20 mouse cellular contexts compared by ENCODE assay signal in the genomic region with DNA sequence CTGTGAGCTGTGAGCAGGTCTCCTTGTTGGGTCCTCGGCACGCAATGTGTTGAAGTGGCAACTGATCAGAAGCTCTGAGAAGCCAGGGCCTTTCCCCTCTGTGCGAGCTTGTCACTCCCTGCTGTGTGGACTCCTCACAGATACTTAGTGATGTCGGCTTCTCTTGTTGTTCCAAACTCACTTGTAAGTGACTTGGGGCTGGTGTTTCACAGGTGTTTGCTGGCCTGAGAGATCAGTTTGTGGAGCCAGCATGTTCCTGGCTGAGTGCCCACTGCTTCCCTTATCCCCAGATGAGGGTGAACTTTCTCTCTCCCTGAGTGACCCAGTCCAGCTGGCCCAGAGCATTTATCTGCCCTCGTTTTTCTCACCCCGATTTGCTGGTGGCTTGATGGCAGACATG.
DNase-seq lines count a peak whose midpoint lies in the region; ATAC-seq and TF ChIP-seq lines count a peak whose summit lies in the region.
"Had no signal": no experiment of that assay in that cellular context is flagged by ENCODE, and none has a peak within 500 bp of the region (broad histone marks: within the 10 kb centered on the region; RNA-seq: fewer than 3 reads in every experiment).

No protein-coding gene starts in this region.

- no peak overlapping the region for H3K4me3 ChIP-seq in stomach, embryonic 15.5 days (replicated peaks)
- no peak overlapping the region for H3K4me3 ChIP-seq in stomach, postnatal 0 days (ENCODE audit: low read depth, low read length)
- H3K4me3 ChIP-seq in midbrain, embryonic 13.5 days (replicated peaks) = no peak overlapping the region
- H3K4me3 ChIP-seq in liver, embryonic 12.5 days = no peak overlapping the region
- H3K4me3 ChIP-seq: embryonic facial prominence, embryonic 15.5 days; gastrocnemius, adult 2 months; heart, embryonic 15.5 days; hindbrain, embryonic 12.5 days; intestine, embryonic 15.5 days; kidney, embryonic 15.5 days; lung, embryonic 15.5 days had no signal

- no peaks in the 10 kb centered on the region for H3K27me3 ChIP-seq in stomach, embryonic 15.5 days (replicated peaks)
- no peaks in the 10 kb centered on the region for H3K27me3 ChIP-seq in stomach, postnatal 0 days (ENCODE audit: control insufficient read depth, insufficient read depth, low read length)
- H3K27me3 ChIP-seq in midbrain, embryonic 13.5 days = peaks cover 10% of the 10 kb centered on the region; the same call in 1 of the 2 replicates
- no peaks in the 10 kb centered on the region for H3K27me3 ChIP-seq in liver, embryonic 12.5 days (replicated peaks)
- H3K27me3 ChIP-seq: hindbrain, embryonic 12.5 days; intestine, embryonic 15.5 days; kidney, embryonic 15.5 days; lung, embryonic 15.5 days had no signal

- no peak overlapping the region for H3K9ac ChIP-seq in stomach, embryonic 15.5 days
- no peak overlapping the region for H3K9ac ChIP-seq in stomach, postnatal 0 days (ENCODE audit: low read length)
- no peak overlapping the region for H3K9ac ChIP-seq in midbrain, embryonic 13.5 days (replicated peaks)
- H3K9ac ChIP-seq in liver, embryonic 12.5 days = no peak overlapping the region
- H3K9ac ChIP-seq: embryonic facial prominence, embryonic 15.5 days; heart, embryonic 15.5 days; hindbrain, embryonic 12.5 days; intestine, embryonic 15.5 days; kidney, embryonic 15.5 days; lung, embryonic 15.5 days had no signal

- no peaks in the 10 kb centered on the region for H3K36me3 ChIP-seq in stomach, embryonic 15.5 days
- no peaks in the 10 kb centered on the region for H3K36me3 ChIP-seq in stomach, postnatal 0 days (ENCODE audit: control insufficient read depth, insufficient read depth, low read length)
- H3K36me3 ChIP-seq in midbrain, embryonic 13.5 days = no peaks in the 10 kb centered on the region
- no peaks in the 10 kb centered on the region for H3K36me3 ChIP-seq in liver, embryonic 12.5 days
- H3K36me3 ChIP-seq: embryonic facial prominence, embryonic 15.5 days; heart, embryonic 15.5 days; hindbrain, embryonic 12.5 days; intestine, embryonic 15.5 days; kidney, embryonic 15.5 days; lung, embryonic 15.5 days had no signal

- 0 out of 2 replicates have a peak overlapping the region, but pooled peaks have one; percentile 14 for H3K27ac ChIP-seq in stomach, embryonic 15.5 days
- no peak overlapping the region for H3K27ac ChIP-seq in stomach, postnatal 0 days (replicated peaks)
- H3K27ac ChIP-seq in midbrain, embryonic 13.5 days = peak overlapping the region; percentile 28; the same call in 1 of the 2 replicates
- no peak overlapping the region for H3K27ac ChIP-seq in liver, embryonic 12.5 days
- H3K27ac ChIP-seq: embryonic facial prominence, embryonic 15.5 days; gastrocnemius, adult 2 months; heart, embryonic 15.5 days; hindbrain, embryonic 12.5 days; intestine, embryonic 15.5 days; kidney, embryonic 15.5 days; lung, embryonic 15.5 days; macrophage had no signal

- H3K4me1 ChIP-seq in stomach, embryonic 15.5 days = no peaks in the 10 kb centered on the region
- no peaks in the 10 kb centered on the region for H3K4me1 ChIP-seq in stomach, postnatal 0 days (replicated peaks; ENCODE audit: control insufficient read depth, insufficient read depth)
- H3K4me1 ChIP-seq in midbrain, embryonic 13.5 days (replicated peaks) = peaks cover 25% of the 10 kb centered on the region
- no peaks in the 10 kb centered on the region for H3K4me1 ChIP-seq in liver, embryonic 12.5 days
- H3K4me1 ChIP-seq: embryonic facial prominence, embryonic 15.5 days; heart, embryonic 15.5 days; intestine, embryonic 15.5 days; kidney, embryonic 15.5 days; lung, embryonic 15.5 days had no signal

- 44% methylated on average over 6 of the region's 6 CpGs for WGBS in stomach, embryonic 15.5 days
- WGBS in stomach, postnatal 0 days = 45% methylated on average over 6 of the region's 6 CpGs
- WGBS in midbrain, embryonic 13.5 days = 37% methylated on average over 6 of the region's 6 CpGs
- 45% methylated on average over 6 of the region's 6 CpGs for WGBS in liver, embryonic 12.5 days (ENCODE audit: insufficient replicate concordance)

- intact Hi-C loops in heart, postnatal 10 days (cut with DNase I) = no loop called here

- DNase-seq in kidney, postnatal 10 days = peak; percentile 9
- no peak for DNase-seq in kidney, adult 18-20 months
- no peak for DNase-seq in stomach, postnatal 0 days (ENCODE audit: low spot score)
- DNase-seq in heart, postnatal 10 days = no peak
- DNase-seq: adrenal gland, postnatal 36 days; cerebellum, adult 9-11 months; gastrocnemius, adult 2 months; heart, adult 18-20 months; thymus, postnatal 14 days had no signal

- ATAC-seq in stomach, embryonic 15.5 days (ENCODE audit: insufficient read depth, low FRiP score, low read depth) = no peak
- ATAC-seq in stomach, postnatal 0 days (ENCODE audit: low FRiP score, low TSS enrichment) = no peak
- ATAC-seq in midbrain, embryonic 13.5 days = no peak
- ATAC-seq in liver, embryonic 12.5 days = no peak
- ATAC-seq: intestine, embryonic 15.5 days had no signal

- H3K4me2 ChIP-seq in stomach, embryonic 15.5 days = no peak overlapping the region
- no peak overlapping the region for H3K4me2 ChIP-seq in stomach, postnatal 0 days (replicated peaks; ENCODE audit: low read depth)
- no peak overlapping the region for H3K4me2 ChIP-seq in midbrain, embryonic 13.5 days (replicated peaks)
- no peak overlapping the region for H3K4me2 ChIP-seq in liver, embryonic 12.5 days
- H3K4me2 ChIP-seq: embryonic facial prominence, embryonic 15.5 days; heart, embryonic 15.5 days; hindbrain, embryonic 12.5 days; intestine, embryonic 15.5 days; kidney, embryonic 15.5 days; liver, embryonic 11.5 days; lung, embryonic 15.5 days had no signal

- no peak for TF ChIP-seq EP300 in stomach, postnatal 0 days (optimal IDR thresholded peaks at IDR 0.05)

- no peak for TF ChIP-seq CTCF in stomach, postnatal 0 days (IDR thresholded peaks at IDR 0.05; ENCODE audit: low read depth)

- no peaks in the 10 kb centered on the region for H3K9me3 ChIP-seq in stomach, embryonic 15.5 days
- H3K9me3 ChIP-seq in stomach, postnatal 0 days (ENCODE audit: control insufficient read depth, low read length) = no peaks in the 10 kb centered on the region
- no peaks in the 10 kb centered on the region for H3K9me3 ChIP-seq in midbrain, embryonic 13.5 days
- no peaks in the 10 kb centered on the region; the same call in 1 of the 2 replicates for H3K9me3 ChIP-seq in liver, embryonic 12.5 days (replicated peaks)
- H3K9me3 ChIP-seq: embryonic facial prominence, embryonic 15.5 days; heart, embryonic 15.5 days; hindbrain, embryonic 12.5 days; intestine, embryonic 15.5 days; kidney, embryonic 15.5 days; lung, embryonic 15.5 days had no signal

Comparison
In these comparisons a context has a peak if more than half of its experiments do, and no peak if none do; other contexts are left out.
1. H3K27ac ChIP-seq: peak in stomach, embryonic 15.5 days (single experiment) and midbrain, embryonic 13.5 days (single experiment); none in stomach, postnatal 0 days (single experiment) and liver, embryonic 12.5 days (single experiment).